In genomic region chr1:55957804-55958445, GRCm38 (mm10) we compare ENCODE assay signal across 16 mouse cellular contexts.
DNase-seq lines count a peak whose midpoint lies in the region; ATAC-seq and TF ChIP-seq lines count a peak whose summit lies in the region.
"Had no signal": no experiment of that assay in that cellular context is flagged by ENCODE, and none has a peak within 500 bp of the region (broad histone marks: within the 10 kb centered on the region; RNA-seq: fewer than 3 reads in every experiment).

No protein-coding gene starts in this region.

- no peaks in the 10 kb centered on the region for H3K36me3 ChIP-seq in MEL (ENCODE audit: control insufficient read depth in 1 of 2, insufficient read depth in 2 of 2, low read length in 2 of 2)
- no peaks in the 10 kb centered on the region for H3K36me3 ChIP-seq in limb, embryonic 14.5 days (ENCODE audit: control insufficient read depth, insufficient read depth, low read length)
- no peaks in the 10 kb centered on the region for H3K36me3 ChIP-seq in hindbrain, postnatal 0 days (ENCODE audit: insufficient read depth, low read length)
- H3K36me3 ChIP-seq: heart, embryonic 13.5 days; midbrain, embryonic 12.5 days; neural tube, embryonic 12.5 days had no signal

- H3K4me3 ChIP-seq in MEL (ENCODE audit: control insufficient read depth in 1 of 2, insufficient read depth in 1 of 2, low read depth in 2 of 2, low read length in 2 of 2) = peak overlapping the region in 1 of 2 experiments; percentile 35; a peak in 1 of 4 replicates
- H3K4me3 ChIP-seq in limb, embryonic 14.5 days (replicated peaks; ENCODE audit: low read length) = no peak overlapping the region
- no peak overlapping the region for H3K4me3 ChIP-seq in hindbrain, postnatal 0 days (ENCODE audit: low read length)
- H3K4me3 ChIP-seq: heart, embryonic 13.5 days; midbrain, embryonic 12.5 days; neural tube, embryonic 12.5 days had no signal

- no peaks in the 10 kb centered on the region for H3K27me3 ChIP-seq in MEL (ENCODE audit: control insufficient read depth in 1 of 2, insufficient read depth in 2 of 2, low read length in 2 of 2)
- 0 out of 2 replicates have a peak, but pooled peaks cover 4% of the 10 kb centered on the region for H3K27me3 ChIP-seq in limb, embryonic 14.5 days (ENCODE audit: control insufficient read depth, insufficient read depth, low read length)
- H3K27me3 ChIP-seq in hindbrain, postnatal 0 days (ENCODE audit: insufficient read depth, low read length) = no peaks in the 10 kb centered on the region
- H3K27me3 ChIP-seq: heart, embryonic 13.5 days; neural tube, embryonic 12.5 days had no signal

- no peak for TF ChIP-seq CTCF in MEL (IDR thresholded peaks at IDR 0.05 in 2 of 3, conservative IDR thresholded peaks at IDR 0.05 in 1 of 3; ENCODE audit: control insufficient read depth in 1 of 3, insufficient read depth in 1 of 3, low read depth in 2 of 3, low read length in 3 of 3, poor library complexity in 1 of 3, severe bottlenecking in 1 of 3)
- no peak for TF ChIP-seq CTCF in hindbrain, postnatal 0 days (IDR thresholded peaks at IDR 0.05; ENCODE audit: low read depth)

- 68% methylated on average over 11 of the region's 11 CpGs for WGBS in limb, embryonic 14.5 days
- WGBS in hindbrain, postnatal 0 days = 87% methylated on average over 11 of the region's 11 CpGs

- no peak for TF ChIP-seq EP300 in MEL (IDR thresholded peaks at IDR 0.05; ENCODE audit: low read depth in 1 of 2, low read length in 2 of 2)

- H3K79me2 ChIP-seq in MEL (ENCODE audit: control insufficient read depth, insufficient read depth, low read length, poor library complexity) = no peaks in the 10 kb centered on the region

- intact Hi-C loops in left cerebral cortex, postnatal 36 days (cut with DNase I) = no loop called here
- intact Hi-C loops in left cerebral cortex, postnatal 10 days (cut with DNase I) = loop anchor here (5.0 kb wide), 1 partner anchor 66 kb away; no protein-coding TSS in a partner anchor

- no peak overlapping the region for H3K9ac ChIP-seq in MEL (ENCODE audit: control insufficient read depth, low read depth, low read length, poor library complexity, severe bottlenecking)
- no peak overlapping the region for H3K9ac ChIP-seq in limb, embryonic 14.5 days (ENCODE audit: low read depth, low read length, severe bottlenecking)
- no peak overlapping the region for H3K9ac ChIP-seq in hindbrain, postnatal 0 days (replicated peaks; ENCODE audit: low read length)
- H3K9ac ChIP-seq: heart, embryonic 13.5 days; midbrain, embryonic 12.5 days; neural tube, embryonic 12.5 days had no signal

- peak; percentile 33 to 56 for DNase-seq in left cerebral cortex, postnatal 36 days (ENCODE audit: low spot score in 2 of 2)
- DNase-seq in left cerebral cortex, postnatal 10 days (ENCODE audit: extremely low spot score in 1 of 2, low spot score in 2 of 2) = no peak
- DNase-seq in 3T3-L1 (ENCODE audit: low read depth, low spot score) (peak; percentile 15), MEL (ENCODE audit: low read depth, low spot score) (peak; percentile 1)
- peak; percentile 21 for DNase-seq in limb, embryonic 14.5 days (ENCODE audit: low spot score)
- DNase-seq in layer of hippocampus, adult 8-10 months (ENCODE audit: low spot score in 2 of 2) = no peak
- DNase-seq in hindbrain, postnatal 0 days (ENCODE audit: low spot score) = no peak
- DNase-seq: cerebellum, adult 11-12 months; gastrocnemius, postnatal 10 days; kidney, postnatal 25 days; retina, postnatal 1 day had no signal

- TF ChIP-seq POLR2A in MEL (IDR thresholded peaks at IDR 0.05; ENCODE audit: control insufficient read depth in 1 of 2, insufficient read depth in 1 of 2, low read depth in 1 of 2, low read length in 2 of 2, poor library complexity in 1 of 2) = no peak
- no peak for TF ChIP-seq POLR2A in limb, embryonic 14.5 days (IDR thresholded peaks at IDR 0.05; ENCODE audit: borderline replicate concordance, extremely low read depth, insufficient read depth, insufficient read length)

- H3K27ac ChIP-seq in MEL (ENCODE audit: control insufficient read depth, low read depth, low read length) = no peak overlapping the region
- H3K27ac ChIP-seq in limb, embryonic 14.5 days (replicated peaks; ENCODE audit: low read depth, low read length) = no peak overlapping the region
- no peak overlapping the region for H3K27ac ChIP-seq in hindbrain, postnatal 0 days
- H3K27ac ChIP-seq: heart, embryonic 13.5 days; midbrain, embryonic 12.5 days; neural tube, embryonic 12.5 days had no signal

- no peak for TF ChIP-seq RAD21 in MEL (IDR thresholded peaks at IDR 0.05; ENCODE audit: low read depth, low read length)

- H3K4me1 ChIP-seq in MEL (ENCODE audit: control insufficient read depth in 1 of 2, insufficient read depth in 2 of 2, low read length in 2 of 2) = no peaks in the 10 kb centered on the region
- 0 out of 2 replicates have a peak, but pooled peaks cover 3% of the 10 kb centered on the region for H3K4me1 ChIP-seq in limb, embryonic 14.5 days (ENCODE audit: control insufficient read depth, insufficient read depth, low read length)
- no peaks in the 10 kb centered on the region for H3K4me1 ChIP-seq in hindbrain, postnatal 0 days (ENCODE audit: insufficient read depth, low read length)
- H3K4me1 ChIP-seq: heart, embryonic 13.5 days; midbrain, embryonic 12.5 days; neural tube, embryonic 12.5 days had no signal

- ATAC-seq in limb, embryonic 14.5 days (ENCODE audit: low FRiP score, low read depth) = no peak
- no peak for ATAC-seq in hindbrain, postnatal 0 days
- ATAC-seq: intestine, embryonic 16.5 days; lung, postnatal 0 days had no signal

- no peak overlapping the region for H3K4me2 ChIP-seq in limb, embryonic 14.5 days (replicated peaks; ENCODE audit: low read depth, low read length, severe bottlenecking)
- H3K4me2 ChIP-seq in hindbrain, postnatal 0 days (ENCODE audit: low read depth, low read length) = no peak overlapping the region
- H3K4me2 ChIP-seq: heart, embryonic 13.5 days; midbrain, embryonic 12.5 days; neural tube, embryonic 12.5 days had no signal

- no peaks in the 10 kb centered on the region for H3K9me3 ChIP-seq in MEL (replicated peaks; ENCODE audit: insufficient read depth, low read length)
- H3K9me3 ChIP-seq in limb, embryonic 14.5 days (ENCODE audit: control insufficient read depth, low read length) = no peaks in the 10 kb centered on the region
- H3K9me3 ChIP-seq in hindbrain, postnatal 0 days (ENCODE audit: low read length) = no peaks in the 10 kb centered on the region
- H3K9me3 ChIP-seq: heart, embryonic 13.5 days; midbrain, embryonic 12.5 days; neural tube, embryonic 12.5 days had no signal

TF ChIP-seq in MEL, 35 proteins besides CTCF, POLR2A, EP300 and RAD21:
- TF ChIP-seq KAT2A (conservative IDR thresholded peaks at IDR 0.05; ENCODE audit: low read depth, low read length) = no peak
- TF ChIP-seq TCF12 (IDR thresholded peaks at IDR 0.05; ENCODE audit: low read depth, low read length) = no peak
- no peak for TF ChIP-seq USF2 (IDR thresholded peaks at IDR 0.05; ENCODE audit: borderline replicate concordance in 1 of 2, insufficient read depth in 1 of 2, low read depth in 1 of 2, low read length in 2 of 2)
- TF ChIP-seq ZNF384 (IDR thresholded peaks at IDR 0.05; ENCODE audit: low read depth, low read length) = no peak
- TF ChIP-seq ZMIZ1 (IDR thresholded peaks at IDR 0.05; ENCODE audit: low read depth, low read length) = no peak
- TF ChIP-seq RCOR1 (IDR thresholded peaks at IDR 0.05; ENCODE audit: low read depth, low read length) = no peak
- TF ChIP-seq POLR2AphosphoS2 (IDR thresholded peaks at IDR 0.05; ENCODE audit: low read length) = no peak
- TF ChIP-seq MAX (IDR thresholded peaks at IDR 0.05; ENCODE audit: low read length) = no peak
- TF ChIP-seq TAL1 (IDR thresholded peaks at IDR 0.05; ENCODE audit: low read length) = no peak
- no peak for TF ChIP-seq MAFK (IDR thresholded peaks at IDR 0.05; ENCODE audit: borderline replicate concordance, low read depth, low read length)
- TF ChIP-seq POLR2AphosphoS5 (IDR thresholded peaks at IDR 0.05; ENCODE audit: borderline replicate concordance, low read depth, low read length) = no peak

Comparison
In these comparisons a context has a peak if more than half of its experiments do, and no peak if none do; other contexts are left out.
1. DNase-seq: peak in left cerebral cortex, postnatal 36 days (2 of 2), 3T3-L1 (single experiment), MEL (single experiment) and limb, embryonic 14.5 days (single experiment); none in left cerebral cortex, postnatal 10 days (0 of 2), layer of hippocampus, adult 8-10 months (0 of 2) and hindbrain, postnatal 0 days (single experiment).